Mouse (Mus musculus) ES-Bruce4 (cell line): ENCODE results near the gene Reck.

Source experiments
- CTCF ChIP-seq: IDR thresholded peaks from one replicate; pipeline ENCODE4 v1.8.1; 2011; ENCODE audit warnings: low read depth, low read length
- EP300 ChIP-seq: IDR thresholded peaks from 2 replicates; pipeline ENCODE4 v1.6.1; 2011; ENCODE audit warnings: low read depth, low read length; ENCODE audit not compliant: insufficient read depth
- POLR2A ChIP-seq: IDR thresholded peaks from one replicate; pipeline ENCODE4 v1.8.1; 2011; ENCODE audit warnings: low read length; ENCODE audit not compliant: insufficient read depth

- no peak for TF ChIP-seq CTCF
- TF ChIP-seq EP300, result no peak
- TF ChIP-seq POLR2A, result no peak
These were observed 95.3 kb downstream of the Reck start for GRCm38 (mm10) chr4:43970393-43971330.
